Mouse (Mus musculus) limb, embryonic 12.5 days (tissue): ENCODE measurements around the gene Emp2. TPM values are rescaled to one million over a fixed set of nuclear protein-coding genes. Genes with fewer than 3 reads are reported as not detected.

Source experiments
- ATAC-seq: fragments of 200-750 bp; cut with Nextera tagmentation; 2 replicates; pipeline ENCODE4 v1.8.0; 2017; ENCODE audit warnings: low read depth, moderate TSS enrichment; ENCODE audit not compliant: insufficient number of reproducible peaks, insufficient read depth, low FRiP score, low TSS enrichment
- H3K27ac ChIP-seq: fragments of 300-500 bp; sonication (generic); 2 replicates; pipeline ENCODE4 v1.5.1; 2016; ENCODE audit warnings: mild to moderate bottlenecking, moderate library complexity
- H3K27me3 ChIP-seq: fragments of 300-500 bp; sonication (generic); 2 replicates; pipeline ENCODE4 v1.6.1; 2016; ENCODE audit warnings: mild to moderate bottlenecking, moderate library complexity
- H3K36me3 ChIP-seq: fragments of 300-500 bp; sonication (generic); 2 replicates; pipeline ENCODE4 v1.6.1; 2016; ENCODE audit warnings: mild to moderate bottlenecking, moderate library complexity
- H3K4me1 ChIP-seq: fragments of 300-500 bp; sonication (generic); replicated peaks from 2 replicates; pipeline ENCODE4 v1.6.1; 2016
- H3K4me2 ChIP-seq: fragments of 300-500 bp; sonication (generic); 2 replicates; pipeline ENCODE4 v1.6.1; 2016; ENCODE audit warnings: mild to moderate bottlenecking, moderate library complexity
- H3K4me3 ChIP-seq: fragments of 300-500 bp; sonication (generic); replicated peaks from 2 replicates; pipeline ENCODE4 v1.5.1; 2016; ENCODE audit warnings: mild to moderate bottlenecking
- H3K9ac ChIP-seq: fragments of 300-500 bp; sonication (generic); replicated peaks from 2 replicates; pipeline ENCODE4 v1.6.1; 2016; ENCODE audit warnings: mild to moderate bottlenecking, moderate library complexity
- H3K9me3 ChIP-seq: fragments of 300-500 bp; sonication (generic); 2 replicates; pipeline ENCODE4 v1.6.1; 2016; ENCODE audit warnings: mild to moderate bottlenecking, moderate library complexity
- WGBS: fragments of 180-500 bp; shearing (Covaris S2); methylation state at CpG from one replicate; pipeline ENCODE4 v1.1.7; 2016; 5-methylcytosine and 5-hydroxymethylcytosine counted together
- polyA plus RNA-seq: library from polyadenylated mRNA; unstranded; fragments of >200 nt; fragmentation: Nextera tagmentation; extraction: Ambion mirVana; gene quantifications from 2 replicates; pipeline ENCODE4 v1.2.1, GENCODE M21; 2016

Gene Emp2
- polyA plus RNA-seq, 1 experiment from 2014 or later = 12.6 TPM

GRCm38 (mm10) chr16:10316493-10317196 lies 2.9 kb upstream of the Emp2 start:
- Histone ChIP-seq H3K27ac (no peak overlapping the region; the same call in 1 of the 2 replicates), H3K4me1 (peaks cover 34% of the 10 kb centered on the region), H3K4me2 (no peak overlapping the region), H3K27me3 (peaks cover 19% of the 10 kb centered on the region), H3K9ac (no peak overlapping the region), H3K4me3 (no peak overlapping the region), H3K36me3 (no peaks in the 10 kb centered on the region), H3K9me3 (no peaks in the 10 kb centered on the region)
- WGBS = 82% methylated on average over 10 of the region's 10 CpGs
- no peak for ATAC-seq

GRCm38 (mm10) chr16:10313226-10313625 lies 542 bp downstream of the Emp2 start:
- peaks cover 22% of the 10 kb centered on the region for H3K27me3 ChIP-seq
- no peak overlapping the region for H3K27ac ChIP-seq
- H3K9me3 ChIP-seq = no peaks in the 10 kb centered on the region
- peak overlapping the region; percentile 56 for H3K4me3 ChIP-seq
- ATAC-seq = peak; percentile 11; the same call in 1 of the 2 replicates
- WGBS = 5% methylated on average over 15 of the region's 15 CpGs
- peak overlapping the region; percentile 82 for H3K4me2 ChIP-seq
- H3K36me3 ChIP-seq = no peaks in the 10 kb centered on the region
- peaks cover 38% of the 10 kb centered on the region for H3K4me1 ChIP-seq
- H3K9ac ChIP-seq = peak overlapping the region; percentile 51

- Histone ChIP-seq H3K4me2 (no peak overlapping the region), H3K9ac (no peak overlapping the region), H3K27ac (no peak overlapping the region), H3K4me1 (peaks cover 27% of the 10 kb centered on the region), H3K9me3 (no peaks in the 10 kb centered on the region), H3K27me3 (peaks cover 26% of the 10 kb centered on the region), H3K36me3 (no peaks in the 10 kb centered on the region), H3K4me3 (no peak overlapping the region)
- 38% methylated on average over 4 of the region's 4 CpGs for WGBS
- no peak for ATAC-seq
Observed at GRCm38 (mm10) chr16:10311989-10312388, 1.8 kb downstream of the Emp2 start.

- no peak for ATAC-seq
- Histone ChIP-seq H3K9me3 (no peaks in the 10 kb centered on the region), H3K27me3 (peaks cover 26% of the 10 kb centered on the region), H3K4me2 (no peak overlapping the region), H3K9ac (no peak overlapping the region), H3K4me1 (peaks cover 28% of the 10 kb centered on the region), H3K27ac (no peak overlapping the region), H3K4me3 (no peak overlapping the region), H3K36me3 (no peaks in the 10 kb centered on the region)
- WGBS = 23% methylated on average over 3 of the region's 3 CpGs
Observed at GRCm38 (mm10) chr16:10311086-10311485, 2.7 kb downstream of the Emp2 start.

GRCm38 (mm10) chr16:10310507-10310906 lies 3.3 kb downstream of the Emp2 start:
- 76% methylated on average over 5 of the region's 5 CpGs for WGBS
- H3K27ac ChIP-seq = no peak overlapping the region

GRCm38 (mm10) chr16:10307351-10307750 lies 6.4 kb downstream of the Emp2 start:
- Histone ChIP-seq H3K9ac (no peak overlapping the region), H3K9me3 (no peaks in the 10 kb centered on the region), H3K27me3 (peaks cover 12% of the 10 kb centered on the region), H3K27ac (no peak overlapping the region), H3K4me2 (no peak overlapping the region), H3K4me1 (peaks cover 22% of the 10 kb centered on the region), H3K36me3 (no peaks in the 10 kb centered on the region), H3K4me3 (no peak overlapping the region)
- 61% methylated on average over 5 of the region's 5 CpGs for WGBS
- ATAC-seq = no peak

More at GRCm38 (mm10) chr16:10310507-10310906, 3.3 kb downstream of the Emp2 start:
- Histone ChIP-seq H3K27me3 (peaks cover 26% of the 10 kb centered on the region), H3K9me3 (no peaks in the 10 kb centered on the region), H3K36me3 (no peaks in the 10 kb centered on the region), H3K9ac (no peak overlapping the region), H3K4me1 (peaks cover 30% of the 10 kb centered on the region), H3K4me3 (no peak overlapping the region), H3K4me2 (no peak overlapping the region)
- no peak for ATAC-seq

- ATAC-seq = no peak
- no peak overlapping the region for H3K4me3 ChIP-seq
- 65% methylated on average over 3 of the region's 3 CpGs for WGBS
Observed at GRCm38 (mm10) chr16:10306101-10306500, 7.7 kb downstream of the Emp2 start.

GRCm38 (mm10) chr16:10301337-10301736 lies 12.4 kb downstream of the Emp2 start:
- Histone ChIP-seq H3K4me3 (no peak overlapping the region), H3K27me3 (no peaks in the 10 kb centered on the region; the same call in none of the 2 replicates), H3K36me3 (no peaks in the 10 kb centered on the region), H3K9ac (no peak overlapping the region), H3K4me2 (no peak overlapping the region), H3K27ac (no peak overlapping the region), H3K4me1 (peaks cover 16% of the 10 kb centered on the region; the same call in 1 of the 2 replicates), H3K9me3 (0 out of 2 replicates have a peak, but pooled peaks cover 4% of the 10 kb centered on the region)
- ATAC-seq = no peak
- 85% methylated on average over 3 of the region's 3 CpGs for WGBS

More at GRCm38 (mm10) chr16:10306101-10306500, 7.7 kb downstream of the Emp2 start:
- no peak overlapping the region for H3K9ac ChIP-seq
- H3K4me1 ChIP-seq = peaks cover 9% of the 10 kb centered on the region
- no peak overlapping the region for H3K27ac ChIP-seq
- no peaks in the 10 kb centered on the region for H3K36me3 ChIP-seq
- H3K27me3 ChIP-seq = peaks cover 3% of the 10 kb centered on the region
- H3K4me2 ChIP-seq = no peak overlapping the region
- no peaks in the 10 kb centered on the region for H3K9me3 ChIP-seq

GRCm38 (mm10) chr16:10300231-10301186 lies 13.3 kb downstream of the Emp2 start:
- Histone ChIP-seq H3K27me3 (no peaks in the 10 kb centered on the region; the same call in none of the 2 replicates), H3K36me3 (no peaks in the 10 kb centered on the region), H3K9ac (no peak overlapping the region), H3K4me1 (peaks cover 12% of the 10 kb centered on the region; the same call in 1 of the 2 replicates), H3K4me3 (no peak overlapping the region), H3K4me2 (no peak overlapping the region), H3K9me3 (0 out of 2 replicates have a peak, but pooled peaks cover 4% of the 10 kb centered on the region), H3K27ac (no peak overlapping the region)
- no peak for ATAC-seq
- WGBS = 65% methylated on average over 3 of the region's 3 CpGs

- Histone ChIP-seq H3K27ac (no peak overlapping the region), H3K4me2 (no peak overlapping the region), H3K36me3 (no peaks in the 10 kb centered on the region), H3K27me3 (no peaks in the 10 kb centered on the region; the same call in none of the 2 replicates), H3K4me1 (peaks cover 12% of the 10 kb centered on the region; the same call in 1 of the 2 replicates), H3K9me3 (0 out of 2 replicates have a peak, but pooled peaks cover 4% of the 10 kb centered on the region), H3K9ac (no peak overlapping the region), H3K4me3 (no peak overlapping the region)
- 20% methylated on average over 8 of the region's 8 CpGs for WGBS
- ATAC-seq = peak; percentile 40; the same call in 1 of the 2 replicates
Observed at GRCm38 (mm10) chr16:10299637-10300036, 14.1 kb downstream of the Emp2 start.
